Mouse (Mus musculus): ENCODE results near the gene Dao.

GRCm38 (mm10) chr5:113980511-113980910 is 23.0 kb upstream of the Dao start:
- TF ChIP-seq HCFC1 (IDR thresholded peaks at IDR 0.05; ENCODE audit: borderline replicate concordance, insufficient read depth, low read length), result no peak
- no peak for TF ChIP-seq CHD2 (IDR thresholded peaks at IDR 0.05; ENCODE audit: low read depth, low read length)
- TF ChIP-seq MAFK (IDR thresholded peaks at IDR 0.05; ENCODE audit: insufficient read depth, low read depth, low read length), result no peak
- TF ChIP-seq ZNF384 (IDR thresholded peaks at IDR 0.05; ENCODE audit: low read depth, low read length), result no peak
- no peak for TF ChIP-seq ZC3H11A (IDR thresholded peaks at IDR 0.05; ENCODE audit: borderline replicate concordance, low read depth, low read length)
